Mouse (Mus musculus) gonadal fat pad, adult 2 months (tissue): ENCODE measurements at regions not wholly inside any gene's neighbourhood (a gene's known extent, or its start where the extent isn't known, plus 50 kb on each side); places are given as distances from the start of the nearest gene placed in this dataset.

Source experiments
- DNase-seq: peaks from one replicate; pipeline ENCODE4 v3.0.0-alpha.2; 2012; ENCODE audit warnings: low read depth

DNA sequence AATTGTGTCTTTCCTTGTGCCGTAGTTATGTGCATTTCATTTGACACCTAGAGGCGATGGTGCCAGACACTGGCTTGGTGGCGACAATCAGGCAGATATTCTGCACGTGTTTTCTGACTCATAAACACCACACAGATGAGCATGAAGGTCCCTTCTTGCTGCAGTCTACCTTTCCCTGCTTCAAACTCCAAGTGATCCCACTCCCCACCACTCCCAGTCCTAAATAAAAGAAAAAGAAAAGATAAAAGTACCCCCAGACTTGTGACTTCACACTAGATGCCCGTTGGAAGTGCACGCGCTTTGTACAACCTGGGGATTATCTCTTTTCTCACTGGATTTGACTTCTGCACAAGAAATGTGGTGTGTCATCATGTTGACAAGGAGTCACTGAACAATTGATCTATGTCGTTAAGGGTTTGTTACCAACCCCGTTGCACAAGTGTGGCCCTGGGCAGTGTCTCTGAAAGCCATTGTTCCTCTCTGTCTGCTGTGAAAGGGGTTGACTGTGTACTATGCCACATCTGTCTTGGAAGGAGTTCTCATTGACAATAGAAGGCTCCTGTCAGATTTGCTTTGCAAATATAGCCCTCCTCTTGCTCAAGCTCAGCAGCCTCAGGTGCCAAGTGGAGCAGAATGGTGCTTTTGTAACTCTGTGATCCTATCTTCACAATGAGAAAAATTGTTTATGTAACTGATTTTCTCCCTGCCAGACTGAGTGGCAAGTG, 140.1 kb downstream of the Ppp4r2 start:
- peak; percentile 90 for DNase-seq

DNA sequence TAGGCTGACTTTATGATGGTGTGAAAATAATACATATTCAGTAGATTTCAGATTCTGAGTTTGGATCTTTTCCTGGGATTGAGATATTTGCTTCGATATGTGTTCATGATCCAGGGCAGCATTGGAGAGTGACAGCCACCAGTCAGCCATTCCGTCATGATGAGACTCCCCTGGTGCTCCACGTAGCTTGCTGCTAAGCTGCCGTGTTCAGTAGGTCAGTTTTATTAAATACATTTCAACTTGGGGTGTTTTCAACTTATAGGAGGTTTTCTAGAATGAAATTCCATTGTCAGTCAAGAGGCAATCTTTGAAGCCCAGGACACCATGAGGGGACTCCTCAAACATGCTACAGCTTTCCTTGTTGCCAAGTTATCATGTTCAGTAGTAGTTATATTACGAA, 141.3 kb downstream of the Ppp4r2 start:
- DNase-seq = no peak

DNA sequence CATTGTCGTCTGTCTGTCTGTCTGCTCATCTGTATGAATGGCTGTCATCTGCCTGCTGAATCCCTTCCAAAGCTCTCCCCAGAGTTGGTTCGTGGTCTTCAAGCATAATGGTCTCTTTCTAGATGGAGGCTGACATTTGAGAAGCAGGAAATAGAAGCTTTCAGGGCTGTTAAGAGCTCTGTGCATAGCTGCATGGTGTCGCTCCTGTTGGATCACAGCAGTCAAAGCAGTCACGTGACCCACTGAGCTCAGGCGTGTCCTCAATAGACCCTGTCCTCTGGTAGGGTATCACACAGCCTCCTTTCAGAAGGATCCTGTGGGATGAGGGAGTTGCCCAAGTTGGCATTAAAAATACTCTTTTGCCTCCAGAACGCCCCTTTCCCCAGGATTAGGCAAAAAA, 142.4 kb downstream of the Ppp4r2 start:
- DNase-seq = no peak

DNA sequence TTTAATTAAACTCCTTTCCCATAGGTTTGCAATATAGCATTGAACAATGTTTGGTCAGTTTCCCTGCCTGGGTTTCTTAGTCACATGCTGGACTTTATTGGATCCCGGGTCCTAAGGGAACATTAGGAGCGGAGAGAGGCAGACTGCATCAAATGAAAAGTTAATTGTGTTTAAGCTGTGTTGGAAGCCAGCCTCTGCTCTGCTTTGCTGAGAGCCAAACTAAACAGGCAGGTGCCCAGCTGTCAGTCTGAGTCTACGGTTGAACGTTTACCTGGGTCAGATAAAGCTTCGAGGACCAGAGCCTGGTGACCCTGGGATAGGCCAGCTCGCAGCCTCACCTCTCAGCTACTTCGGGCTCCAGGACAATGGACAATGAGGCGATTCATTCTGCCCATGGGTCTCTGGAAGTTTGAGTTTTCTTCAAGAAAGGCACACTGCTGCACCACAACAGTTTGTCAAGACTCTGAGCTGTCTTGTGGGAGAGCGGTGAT, 143.8 kb downstream of the Ppp4r2 start:
- DNase-seq = no peak

DNA sequence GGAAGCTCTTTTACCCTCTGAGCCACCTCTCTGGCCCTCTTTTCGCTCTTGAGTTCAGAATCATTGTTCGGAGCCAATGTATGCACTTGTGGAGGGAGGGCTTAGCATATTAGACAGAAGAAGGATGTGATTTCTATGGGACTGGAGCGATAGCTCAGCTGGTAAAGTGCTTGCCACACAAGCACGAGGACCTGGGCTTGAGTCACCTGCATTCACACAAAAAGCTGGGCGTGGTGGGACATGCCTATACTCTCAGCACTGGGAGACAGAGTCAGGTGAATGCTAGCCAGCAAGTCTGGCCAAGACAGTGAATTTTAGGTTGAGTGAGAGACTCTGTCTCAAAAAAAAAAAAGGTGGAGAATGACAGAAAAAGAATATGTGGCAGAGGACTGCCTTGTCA, 144.7 kb downstream of the Ppp4r2 start:
- no peak for DNase-seq

DNA sequence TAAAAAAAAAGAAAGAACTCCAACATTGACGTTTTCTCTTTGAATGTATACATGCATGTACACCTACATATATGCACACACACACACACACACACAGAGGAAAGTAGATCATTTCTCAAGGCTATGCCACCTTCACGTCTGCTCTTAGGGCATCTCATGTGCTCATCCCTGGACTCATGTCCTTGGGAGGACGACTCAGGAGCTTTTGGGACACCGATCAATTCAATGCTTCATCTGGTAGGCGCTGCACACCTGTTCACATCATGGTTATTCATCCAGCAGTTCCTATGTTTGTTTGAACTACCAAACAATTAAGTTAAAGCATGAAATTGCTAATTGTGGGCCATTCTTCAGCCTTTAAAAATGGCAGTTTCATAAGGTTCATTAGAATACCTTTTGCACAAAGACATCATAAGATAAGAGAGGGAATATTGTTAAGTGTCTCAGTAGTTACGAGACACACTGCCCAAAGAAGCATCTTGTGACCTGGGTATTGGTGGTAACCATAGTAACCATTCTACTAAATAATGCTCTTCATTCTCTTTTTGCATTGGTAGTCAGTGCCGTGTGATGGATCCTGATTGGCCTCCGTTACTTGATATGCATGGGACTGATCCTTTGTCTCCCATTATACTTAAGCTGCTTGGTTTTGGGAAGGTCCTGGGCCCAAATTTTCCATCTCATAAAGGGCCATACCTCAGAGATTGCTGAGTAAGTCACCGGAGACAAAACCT, 145.5 kb downstream of the Ppp4r2 start:
- DNase-seq = no peak

DNA sequence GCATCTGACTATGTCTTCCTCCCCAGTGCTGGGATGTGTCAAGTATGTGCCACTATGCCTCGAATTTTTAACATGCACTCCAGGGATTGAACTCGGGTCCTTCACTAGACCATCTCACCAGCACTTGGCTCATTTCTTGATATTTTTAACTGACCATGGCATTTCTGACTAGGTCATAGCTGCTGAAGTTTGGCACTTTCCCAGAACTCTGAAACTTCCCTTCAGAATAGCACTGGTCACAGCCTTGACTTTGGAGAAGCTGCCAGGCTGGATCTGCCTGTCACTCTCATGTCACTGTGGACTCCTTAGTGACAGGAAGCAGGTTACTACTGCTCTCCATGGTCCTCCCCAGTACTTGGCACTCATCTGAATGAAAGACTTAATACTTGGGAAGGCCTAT, 146.7 kb downstream of the Ppp4r2 start:
- no peak for DNase-seq

DNA sequence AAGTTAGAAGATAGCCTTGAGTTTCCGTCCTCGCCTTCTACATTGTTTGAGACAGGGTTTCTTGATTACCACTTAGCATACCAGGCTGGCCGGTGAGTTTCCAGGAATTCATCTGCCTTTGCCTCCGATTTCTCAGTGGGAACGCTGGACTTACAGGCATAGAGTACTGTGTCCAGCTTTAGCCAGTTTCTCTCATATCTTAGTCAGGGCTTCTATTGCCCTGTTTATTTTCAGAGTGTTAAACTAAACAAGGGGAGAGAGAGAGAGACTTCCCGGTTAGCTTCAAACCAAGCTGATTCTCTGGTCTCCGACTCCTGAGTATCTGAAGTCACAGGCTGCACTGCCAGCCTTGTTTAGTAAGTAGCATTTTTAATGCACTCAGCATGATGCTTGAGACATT, 151.4 kb downstream of the Ppp4r2 start:
- DNase-seq = no peak

DNA sequence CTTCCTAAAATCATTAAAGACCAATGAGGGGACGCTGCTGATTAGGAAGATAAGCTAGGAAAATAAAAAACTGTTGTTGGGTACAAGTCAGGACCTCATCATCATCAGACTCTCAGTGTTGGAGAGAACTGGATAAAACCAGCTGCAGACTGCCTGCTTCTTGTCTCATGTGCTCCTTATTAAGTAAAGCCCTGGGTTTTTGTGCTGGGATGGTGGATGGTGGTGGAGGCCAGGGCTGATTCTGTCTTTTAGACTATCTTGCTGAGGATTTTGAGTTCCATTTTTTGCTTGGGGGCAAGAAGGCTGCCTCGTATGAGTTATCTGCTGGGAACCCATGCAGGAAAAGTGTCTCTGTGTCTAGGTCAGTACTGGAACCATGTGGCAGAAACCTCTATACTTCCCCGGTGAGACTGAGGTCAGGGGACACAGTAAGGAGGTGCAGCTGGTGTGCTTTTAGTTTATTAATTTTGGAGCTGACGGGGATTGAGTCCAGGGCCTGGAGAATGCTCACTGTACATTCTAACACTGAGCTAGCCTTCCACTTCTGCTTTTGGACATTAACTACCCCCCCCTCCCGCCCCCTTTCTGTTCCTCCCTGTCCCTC, 152.0 kb downstream of the Ppp4r2 start:
- no peak for DNase-seq

DNA sequence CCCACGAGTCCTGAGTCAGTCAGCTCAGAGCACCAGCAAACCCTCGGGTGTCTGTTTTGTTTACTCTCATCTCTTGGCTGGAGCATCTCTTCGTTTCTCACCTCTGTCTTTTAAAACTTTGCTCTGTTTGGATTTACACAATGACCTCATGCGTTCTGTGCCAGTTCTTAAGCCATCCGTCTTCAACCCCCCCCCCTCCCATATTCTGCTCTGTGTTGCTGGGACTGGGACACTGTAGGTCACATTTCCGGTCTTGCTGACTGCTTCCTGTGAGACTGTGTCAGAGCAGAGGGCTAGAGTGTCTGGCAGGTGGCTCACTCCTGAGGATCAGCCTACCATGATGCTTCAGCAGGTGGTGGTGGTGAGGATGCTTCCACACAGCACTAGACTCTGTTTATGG, 155.1 kb downstream of the Ppp4r2 start:
- DNase-seq = no peak

DNA sequence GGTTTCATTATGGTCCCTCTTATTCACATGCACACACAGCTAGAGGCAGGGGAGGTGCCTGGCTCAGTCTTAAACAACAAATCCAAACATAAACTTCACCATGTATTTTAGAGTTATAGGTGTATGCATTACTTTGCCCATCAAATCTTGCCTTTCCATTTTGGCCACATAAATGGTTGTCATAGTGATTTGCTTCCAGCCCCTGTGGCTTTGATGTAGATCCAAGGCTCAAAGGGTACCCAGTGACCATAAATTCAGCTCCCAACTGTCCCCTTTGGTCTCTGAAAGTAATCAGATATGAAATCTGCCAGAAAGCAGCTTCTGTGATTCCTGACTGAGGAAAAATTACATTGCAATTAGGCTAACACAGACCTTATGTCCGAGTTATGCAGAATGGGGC, 160.0 kb downstream of the Ppp4r2 start:
- no peak for DNase-seq

DNA sequence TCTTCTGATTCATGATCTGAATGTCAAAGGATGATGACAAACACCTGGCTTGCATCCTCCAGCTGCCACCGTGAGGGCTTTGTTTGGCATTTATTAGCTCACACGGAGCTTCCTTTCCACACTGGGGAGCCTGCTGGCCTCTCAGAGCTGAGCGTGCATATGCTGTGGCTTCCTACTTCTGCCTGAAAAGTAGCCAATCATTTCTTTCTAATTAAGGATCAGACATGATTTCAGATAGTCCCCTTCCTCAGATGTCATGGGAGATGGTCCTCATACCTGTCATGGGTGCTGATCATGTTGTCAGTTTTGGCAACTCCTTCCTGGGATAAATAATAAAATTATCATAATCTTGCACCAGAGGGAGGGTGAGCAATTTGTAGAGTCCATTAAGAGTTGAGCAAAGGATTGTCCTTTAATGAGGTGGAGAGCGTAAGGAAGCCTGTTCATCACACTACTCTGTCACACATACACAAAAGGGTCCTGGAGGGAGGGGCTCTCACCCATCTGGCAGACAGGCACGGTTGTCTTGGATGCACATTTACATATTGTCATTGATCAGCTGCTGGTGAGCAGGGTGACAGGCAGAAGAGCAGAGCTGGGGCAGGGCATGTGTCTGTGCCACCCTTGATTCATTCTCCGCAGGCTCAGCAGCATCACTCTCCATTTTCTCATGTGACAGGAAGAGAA, 162.6 kb downstream of the Ppp4r2 start:
- no peak for DNase-seq

DNA sequence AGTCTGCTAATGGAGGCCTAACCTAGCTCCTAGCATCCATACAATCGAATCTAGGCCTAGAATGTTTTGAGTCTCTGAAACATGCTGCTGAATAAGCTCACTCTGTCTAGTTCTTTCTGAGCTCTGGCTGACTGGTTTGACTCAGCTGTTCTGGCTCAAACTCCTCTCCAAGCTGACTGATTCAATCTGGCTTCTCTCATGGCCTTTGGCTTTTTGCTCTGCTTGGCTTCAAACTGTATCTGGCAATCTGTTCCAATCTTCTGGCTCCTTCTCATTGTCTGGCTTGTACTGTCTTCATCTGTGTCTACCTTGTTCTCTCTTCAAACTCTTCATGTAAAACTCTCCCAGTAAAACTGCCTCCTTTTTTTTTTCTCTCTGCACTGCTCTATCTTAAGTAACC, 164.9 kb downstream of the Ppp4r2 start:
- DNase-seq = no peak

DNA sequence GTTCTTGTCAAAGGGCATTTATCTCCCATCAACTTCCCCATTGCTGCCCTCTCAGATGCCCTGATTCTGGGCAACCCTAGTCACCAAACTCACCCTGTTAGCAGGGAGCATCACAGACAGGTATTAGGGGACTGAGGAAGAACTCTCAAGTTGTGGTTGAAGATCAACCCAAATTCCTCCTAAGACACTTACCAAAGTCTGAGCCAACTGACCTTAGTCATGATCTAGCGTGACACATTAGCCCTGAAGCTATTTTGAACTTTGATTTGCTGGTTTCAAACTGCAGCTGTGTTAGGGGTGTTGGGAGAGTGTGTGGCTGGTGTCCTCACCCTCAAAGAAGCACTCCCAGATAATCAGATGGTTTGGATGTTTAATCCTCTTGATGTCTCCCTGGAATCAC, 170.5 kb downstream of the Ppp4r2 start:
- DNase-seq = no peak

DNA sequence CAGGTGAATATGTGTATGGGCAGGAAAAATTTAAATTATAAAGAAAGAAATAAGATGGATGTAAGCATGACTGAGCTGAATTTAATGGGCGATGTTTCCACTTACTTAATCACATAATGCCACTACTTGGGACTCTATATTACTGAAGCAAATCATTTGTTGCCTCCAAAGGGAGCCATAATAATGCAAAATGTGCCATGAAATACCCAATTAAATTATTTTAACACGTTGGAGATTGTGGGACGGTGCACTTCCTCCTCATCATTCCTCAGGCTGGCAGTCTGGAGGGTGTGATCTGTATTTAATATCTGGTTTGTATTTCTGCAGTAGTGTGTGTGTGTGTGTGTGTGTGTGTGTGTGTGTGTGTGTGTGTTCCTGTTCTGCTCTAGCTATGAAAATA, 188.2 kb downstream of the Ppp4r2 start:
- no peak for DNase-seq

DNA sequence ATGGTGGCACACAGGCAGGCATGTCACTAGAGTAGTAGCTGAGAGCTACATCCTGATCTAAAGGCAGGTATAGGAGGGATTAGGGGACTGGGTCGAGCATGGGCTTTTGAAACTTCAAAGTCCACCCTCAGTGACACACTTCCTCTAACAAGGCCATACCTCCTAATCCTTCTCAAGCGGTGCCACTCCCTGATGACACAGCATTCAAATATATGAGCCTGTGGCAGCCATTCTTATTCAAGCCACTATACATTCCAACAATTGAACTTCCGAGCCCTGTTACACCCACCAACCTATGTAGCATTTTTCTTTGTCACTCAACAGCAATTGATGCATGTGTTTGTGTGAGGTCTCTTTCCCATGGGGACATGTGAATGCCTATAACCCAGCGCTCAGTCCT, 192.4 kb downstream of the Ppp4r2 start:
- no peak for DNase-seq

DNA sequence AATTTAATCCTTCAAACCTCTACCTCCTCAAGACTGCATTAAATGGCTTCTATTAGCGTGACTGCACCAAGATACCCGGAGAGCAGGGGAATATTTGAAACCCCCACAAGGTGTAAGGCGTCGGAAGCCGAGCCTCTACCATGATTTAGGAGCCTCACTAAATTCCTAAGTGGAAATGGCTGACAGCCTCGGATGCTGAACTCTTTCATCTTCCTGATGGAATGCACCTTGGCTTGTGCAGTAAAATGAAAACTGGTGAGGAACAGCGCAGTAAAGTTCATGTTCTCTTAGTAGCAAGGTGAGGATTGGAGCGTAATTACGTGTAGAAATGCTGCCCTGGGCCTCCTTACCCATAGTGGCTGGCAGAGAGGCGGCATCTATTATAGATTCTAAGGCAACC, 194.0 kb downstream of the Ppp4r2 start:
- no peak for DNase-seq

DNA sequence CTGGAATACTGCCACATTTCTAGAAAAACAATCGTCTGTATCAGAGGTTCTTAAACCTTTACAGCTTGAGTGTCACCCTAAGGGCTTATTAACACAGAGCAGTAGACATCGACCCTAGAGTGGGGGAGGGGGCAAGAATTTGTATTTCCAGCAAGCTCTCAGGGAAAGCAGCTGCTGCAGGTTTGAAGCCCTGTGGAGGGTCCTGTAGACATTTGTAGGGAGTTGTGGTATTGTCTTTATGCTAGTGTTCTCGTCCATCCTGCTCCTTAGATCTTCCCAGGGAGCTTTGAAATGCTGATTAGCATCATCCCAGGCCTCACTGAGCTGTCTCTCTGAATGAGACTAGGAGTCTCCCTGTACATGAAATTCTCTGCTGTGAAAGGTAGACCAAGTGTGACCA, 196.0 kb downstream of the Ppp4r2 start:
- DNase-seq = no peak

DNA sequence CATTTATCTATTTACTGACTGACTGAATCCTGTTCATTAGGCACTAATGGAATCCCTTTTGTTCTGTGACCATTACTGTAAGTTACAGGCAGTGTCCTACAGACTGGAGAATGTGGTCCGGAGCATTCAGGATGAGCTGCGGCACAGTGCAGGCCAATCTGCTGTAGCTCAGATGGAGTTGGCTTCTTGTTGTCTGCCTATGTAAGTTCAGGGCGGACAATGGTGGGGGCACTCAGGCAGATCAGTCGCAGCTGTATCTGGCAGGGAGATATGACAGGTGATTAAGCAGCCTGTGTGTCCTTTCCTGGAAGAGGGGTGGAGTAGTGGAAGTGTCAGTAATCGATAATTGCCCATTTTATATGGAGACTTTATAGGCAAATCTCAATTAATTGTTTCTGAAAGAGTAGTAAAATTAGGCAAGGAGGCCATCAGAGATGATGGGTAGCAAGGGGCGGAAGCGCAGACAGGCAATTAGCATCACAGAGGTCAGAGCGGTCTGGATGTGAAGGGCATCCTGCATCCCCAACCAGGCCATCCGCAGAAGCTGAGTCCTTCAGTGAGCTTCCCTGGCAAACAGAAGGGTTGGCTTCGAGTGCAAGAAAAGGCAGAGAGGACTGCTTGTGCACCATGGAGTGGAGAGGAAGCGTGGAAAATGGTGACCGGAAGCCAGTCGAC, 197.2 kb downstream of the Ppp4r2 start:
- no peak for DNase-seq

DNA sequence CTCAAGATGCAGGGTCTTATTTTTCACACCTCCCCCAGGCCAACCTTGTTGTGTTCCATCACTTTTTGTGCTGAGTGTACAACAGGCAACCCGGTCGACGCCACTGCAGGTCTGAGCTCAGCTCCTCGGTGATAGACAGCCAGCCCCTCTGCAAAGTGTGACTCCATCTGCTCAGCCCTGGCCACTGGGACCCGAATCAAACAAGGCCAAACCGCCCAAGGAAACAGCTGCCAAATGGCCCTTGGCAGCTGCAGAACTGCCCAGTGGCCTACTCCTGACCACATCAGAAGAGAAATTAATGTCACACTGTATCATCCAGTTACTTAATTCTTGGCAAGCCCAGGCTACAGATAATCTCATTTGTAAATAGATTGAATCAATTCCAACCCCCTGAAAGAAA, 213.3 kb downstream of the Ppp4r2 start:
- no peak for DNase-seq

DNA sequence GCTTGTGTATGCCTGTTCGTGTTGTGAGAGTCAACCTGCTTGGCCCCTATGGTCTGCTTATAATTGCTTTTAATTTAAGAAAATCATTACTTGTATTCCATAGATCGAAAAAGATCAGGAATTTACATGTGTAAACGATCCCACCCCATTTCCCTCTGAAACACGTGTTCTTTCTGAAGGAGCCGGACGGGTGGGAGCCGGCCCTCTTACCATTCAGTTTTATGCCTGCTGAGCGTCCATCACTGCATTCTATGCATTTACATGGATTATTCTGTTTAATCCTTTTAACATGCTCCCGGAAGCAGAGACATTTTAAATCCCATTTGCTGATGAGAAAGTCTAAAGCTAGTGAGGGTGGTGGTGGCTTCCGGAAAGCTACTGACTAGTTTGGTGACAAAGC, 213.8 kb downstream of the Ppp4r2 start:
- no peak for DNase-seq

DNA sequence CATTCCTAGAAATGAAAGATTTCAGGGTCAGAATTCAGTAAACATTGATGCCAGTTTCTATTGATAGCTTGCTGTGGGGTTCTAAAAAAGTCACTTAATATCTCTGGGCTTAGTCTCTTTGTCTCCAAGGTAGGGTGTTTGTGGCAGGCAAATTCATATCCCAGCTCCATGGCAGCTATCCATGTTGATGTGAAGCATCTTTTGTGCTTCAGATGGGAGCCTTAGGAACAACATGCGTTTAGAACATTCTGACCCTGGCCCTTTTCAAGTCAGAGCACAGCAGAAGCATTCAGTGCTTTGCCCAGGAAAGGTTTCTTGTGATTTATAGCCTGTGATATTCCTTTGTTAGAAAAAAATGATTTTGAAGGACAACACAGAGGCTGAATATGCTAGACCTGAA, 215.0 kb downstream of the Ppp4r2 start:
- no peak for DNase-seq
